Mouse (Mus musculus) cerebellum, postnatal 25 days (tissue): ENCODE results near the gene Ephx4.

ENCODE experiments used
- DNase-seq, 2 experiments: peaks; one replicate each; pipeline ENCODE4 v3.0.0; 2021; ENCODE audit warnings: mixed read lengths in 2 of 2

Gene Ephx4

DNA sequence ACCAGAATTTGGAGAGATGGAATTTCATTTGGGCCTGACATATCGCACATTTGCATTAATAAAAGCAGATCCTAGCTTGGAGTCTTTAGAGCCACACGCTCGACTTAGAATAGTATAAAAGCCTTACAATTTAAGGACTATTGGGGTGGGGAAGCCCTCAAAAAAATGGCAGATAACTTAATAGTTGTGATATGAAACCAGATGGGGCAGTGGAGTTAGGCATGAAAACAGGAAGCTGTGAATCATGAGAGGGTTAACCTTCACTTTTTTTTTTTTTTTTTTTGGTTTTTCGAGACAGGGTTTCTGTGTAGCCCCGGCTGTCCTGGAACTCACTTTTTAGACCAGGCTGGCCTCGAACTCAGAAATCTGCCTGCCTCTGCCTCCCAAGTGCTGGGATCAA is 33.6 kb downstream of the Ephx4 start:
- DNase-seq, result no peak

DNA sequence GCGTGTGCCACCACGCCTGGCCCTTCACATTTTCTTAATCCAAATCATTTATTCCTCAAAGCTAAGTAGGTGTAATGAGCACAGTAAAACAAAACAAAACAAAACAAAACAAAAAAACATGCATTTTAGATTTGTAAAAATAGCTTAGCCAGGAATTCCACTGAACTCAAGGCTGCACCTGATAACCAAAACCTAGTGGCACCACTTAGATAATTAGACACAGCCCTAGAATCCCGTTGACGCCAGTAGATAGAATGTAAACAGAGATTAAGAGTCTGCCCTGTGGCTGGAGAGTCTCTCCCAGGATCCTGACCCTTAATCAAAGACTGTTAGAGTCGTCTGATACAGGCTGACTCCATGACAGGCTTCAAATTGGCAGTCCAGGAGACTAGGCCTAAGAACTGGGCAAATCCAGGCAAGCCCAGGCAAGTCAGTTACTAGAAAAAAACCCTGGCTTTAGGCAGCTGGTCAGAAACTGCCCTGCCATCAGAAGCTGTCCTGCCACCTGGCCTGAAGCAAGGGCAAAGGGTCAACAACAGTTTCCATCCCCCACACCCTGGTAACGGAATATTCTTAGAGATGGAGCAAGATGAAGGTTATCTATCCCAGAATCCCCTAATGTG is 34.2 kb downstream of the Ephx4 start:
- DNase-seq, result peak in 1 of 2 experiments; percentile 11

DNA sequence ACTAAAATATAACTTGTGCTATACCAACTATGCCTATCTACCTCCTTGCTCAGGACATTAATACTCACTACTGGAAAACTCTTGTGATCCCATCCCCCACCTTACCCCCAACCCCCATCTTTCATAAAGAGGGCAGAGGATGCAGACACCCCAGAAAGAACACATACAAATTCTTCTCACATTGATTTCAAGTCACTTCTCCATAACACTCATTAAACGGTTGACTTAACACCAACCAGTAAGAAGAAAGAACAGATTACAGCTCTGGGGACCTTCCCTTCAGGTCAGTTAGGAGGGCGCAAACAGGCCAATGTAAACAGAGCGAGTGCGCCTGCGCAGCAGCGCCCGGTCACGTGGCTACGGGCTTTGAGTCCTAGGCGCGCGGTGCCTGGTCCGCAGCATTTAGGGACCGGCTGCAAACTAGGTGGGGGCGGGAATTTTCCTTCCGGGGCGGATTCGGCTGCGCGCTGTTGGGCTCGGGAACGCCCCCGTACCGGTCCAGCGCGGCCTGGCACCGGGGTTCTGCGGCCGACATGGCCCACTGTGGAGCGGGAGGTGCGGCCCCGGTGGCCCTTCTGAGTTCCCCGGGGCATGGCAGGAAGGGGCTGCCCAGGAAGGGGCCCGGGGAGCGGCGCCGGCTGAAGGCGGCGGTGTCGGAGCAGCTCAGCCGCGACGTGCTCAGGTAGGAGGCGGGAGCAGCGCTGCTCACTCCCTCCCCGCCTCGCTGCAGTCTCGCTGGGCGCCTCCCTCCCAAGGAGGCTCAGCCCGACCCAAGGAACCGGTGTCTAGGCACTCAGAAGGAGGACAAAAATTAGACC is 35.1 kb downstream of the Ephx4 start, which contains the start of gene Btbd8:
TSS of gene Btbd8 (plus strand) at position 534 of the 818 bp plus-strand sequence.
- peak; percentile 98 for DNase-seq

DNA sequence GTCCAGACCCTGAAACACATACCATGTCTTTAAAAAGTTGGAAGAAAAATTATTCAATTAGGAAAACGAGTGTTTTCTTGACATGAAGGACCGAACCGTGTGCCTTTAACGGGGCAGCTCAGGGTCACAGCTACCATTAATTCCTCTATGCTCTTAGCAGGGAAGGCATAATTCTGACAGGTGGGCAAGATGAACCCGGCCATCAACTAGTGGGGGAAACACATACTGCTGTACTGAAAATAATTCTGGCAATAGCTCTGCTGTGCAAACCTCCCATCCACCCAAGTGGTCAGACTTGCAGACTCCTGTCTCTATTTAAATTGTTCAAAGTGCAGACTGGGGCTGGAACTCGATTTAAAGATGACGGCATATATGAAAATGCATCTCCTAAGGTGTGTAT is 35.8 kb downstream of the Ephx4 start:
- no peak for DNase-seq

DNA sequence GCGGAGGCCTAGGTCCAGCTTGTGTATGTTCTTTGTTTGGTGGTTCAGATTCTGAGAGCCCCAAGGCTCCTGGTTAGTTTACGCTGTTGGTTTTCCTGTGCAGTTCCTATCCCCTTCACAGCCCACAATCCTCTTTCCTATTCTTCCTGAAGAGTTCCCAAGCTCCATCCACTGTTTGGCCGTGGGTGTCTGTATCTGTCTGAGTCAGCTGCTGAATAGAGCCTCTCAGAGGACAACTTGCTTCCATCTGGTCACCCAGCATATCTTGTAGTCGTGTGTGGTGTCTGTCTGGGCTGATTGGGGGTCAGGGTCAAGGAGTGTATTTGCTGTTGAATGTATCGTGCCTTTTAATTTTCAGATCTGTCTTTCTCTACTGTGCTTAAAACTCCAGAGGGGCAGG is 39.3 kb downstream of the Ephx4 start:
- DNase-seq, result no peak

DNA sequence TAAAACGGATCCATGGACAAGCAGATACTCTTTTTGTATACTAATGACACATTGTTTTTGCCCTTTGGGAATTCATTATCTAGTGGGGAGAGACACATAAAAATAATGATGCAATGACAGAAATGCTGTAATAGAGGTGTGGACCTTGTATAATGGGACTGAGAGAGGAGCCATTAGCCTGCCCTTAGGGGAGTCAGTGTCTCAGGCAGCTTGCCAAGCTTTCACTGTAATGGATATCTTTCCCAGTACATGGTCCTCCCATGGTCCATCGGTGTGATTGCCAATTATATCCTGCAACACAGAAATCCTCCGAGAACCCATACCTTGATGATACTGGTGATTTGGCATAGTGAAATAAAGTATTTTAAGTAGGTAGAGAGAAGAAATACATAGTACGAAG is 41.7 kb downstream of the Ephx4 start:
- DNase-seq, result no peak

DNA sequence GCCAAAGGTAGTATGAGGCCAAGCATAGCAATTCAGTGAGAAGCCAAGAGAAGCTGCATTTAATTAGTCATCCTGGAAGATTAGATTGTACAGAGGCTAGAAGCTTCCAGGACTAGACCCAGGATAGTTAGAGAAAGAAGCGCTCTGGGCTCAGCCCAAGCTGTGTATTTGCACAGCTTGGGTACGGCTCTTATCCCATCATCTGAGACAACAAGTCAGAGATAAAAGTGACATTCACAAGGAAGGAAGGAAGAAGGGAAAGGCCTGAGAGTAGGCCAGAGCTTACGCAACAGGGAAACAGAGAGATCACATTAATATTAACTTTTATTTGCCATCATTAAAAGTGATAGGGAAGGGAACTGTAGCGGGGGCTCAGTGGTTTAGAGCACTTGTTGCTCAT is 45.4 kb downstream of the Ephx4 start:
- no peak for DNase-seq

DNA sequence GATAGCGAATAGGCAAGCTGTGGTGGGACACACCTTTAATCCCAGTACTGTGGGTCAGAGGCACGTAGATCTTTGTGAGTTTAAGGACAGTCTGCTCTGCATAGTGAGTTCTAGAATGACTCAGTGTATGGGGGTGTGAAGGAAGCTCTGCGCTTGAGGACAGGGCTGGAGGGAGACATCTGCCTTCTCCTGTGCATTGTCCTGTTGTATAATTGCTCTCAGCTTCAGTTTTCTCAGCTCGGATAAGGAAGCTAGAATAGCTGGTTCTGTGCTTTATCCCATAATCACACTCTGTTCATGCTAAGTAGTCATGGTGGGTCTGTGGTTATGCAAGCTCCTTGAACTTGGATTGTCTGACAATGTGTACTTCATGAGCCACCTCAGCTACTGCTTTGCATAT is 46.2 kb downstream of the Ephx4 start:
- no peak for DNase-seq

DNA sequence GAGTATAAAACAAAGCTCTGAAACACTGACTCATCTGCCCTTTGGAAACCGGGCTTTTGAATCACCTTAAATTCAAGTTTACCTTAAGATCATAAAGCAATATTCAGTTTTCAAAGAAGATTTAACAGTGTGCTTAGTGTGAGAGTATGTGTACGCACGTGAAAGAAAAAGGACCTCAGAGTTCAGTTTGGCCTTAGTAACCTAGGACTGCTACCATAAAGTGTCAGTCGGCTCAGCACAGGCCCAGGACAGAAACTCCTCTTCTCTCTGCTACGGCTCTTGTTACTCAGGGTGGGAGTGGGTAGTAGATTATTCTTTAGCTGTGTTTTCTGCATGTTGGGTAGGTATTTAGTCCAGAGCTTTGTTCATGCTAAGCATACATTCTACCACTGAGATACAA is 47.1 kb downstream of the Ephx4 start:
- no peak for DNase-seq

DNA sequence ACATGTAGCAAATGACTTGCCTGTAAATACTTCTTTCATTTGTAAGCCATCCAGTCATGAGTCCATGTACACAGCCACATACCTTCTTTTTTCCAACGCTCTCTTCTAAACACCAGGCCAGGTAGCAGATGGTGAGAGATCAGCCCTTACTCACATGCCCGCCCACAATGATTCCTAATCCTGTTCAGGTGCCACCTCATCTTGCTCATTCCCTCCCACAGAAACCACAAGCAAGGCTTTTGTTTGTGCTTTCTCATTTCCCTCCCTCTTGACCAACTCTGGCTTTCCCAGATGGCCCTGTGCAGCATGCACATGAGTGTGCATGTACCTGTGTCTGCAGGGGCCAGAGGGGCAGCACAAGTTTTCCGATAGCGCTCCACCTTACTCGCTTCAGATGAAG is 47.8 kb downstream of the Ephx4 start:
- DNase-seq, result no peak

DNA sequence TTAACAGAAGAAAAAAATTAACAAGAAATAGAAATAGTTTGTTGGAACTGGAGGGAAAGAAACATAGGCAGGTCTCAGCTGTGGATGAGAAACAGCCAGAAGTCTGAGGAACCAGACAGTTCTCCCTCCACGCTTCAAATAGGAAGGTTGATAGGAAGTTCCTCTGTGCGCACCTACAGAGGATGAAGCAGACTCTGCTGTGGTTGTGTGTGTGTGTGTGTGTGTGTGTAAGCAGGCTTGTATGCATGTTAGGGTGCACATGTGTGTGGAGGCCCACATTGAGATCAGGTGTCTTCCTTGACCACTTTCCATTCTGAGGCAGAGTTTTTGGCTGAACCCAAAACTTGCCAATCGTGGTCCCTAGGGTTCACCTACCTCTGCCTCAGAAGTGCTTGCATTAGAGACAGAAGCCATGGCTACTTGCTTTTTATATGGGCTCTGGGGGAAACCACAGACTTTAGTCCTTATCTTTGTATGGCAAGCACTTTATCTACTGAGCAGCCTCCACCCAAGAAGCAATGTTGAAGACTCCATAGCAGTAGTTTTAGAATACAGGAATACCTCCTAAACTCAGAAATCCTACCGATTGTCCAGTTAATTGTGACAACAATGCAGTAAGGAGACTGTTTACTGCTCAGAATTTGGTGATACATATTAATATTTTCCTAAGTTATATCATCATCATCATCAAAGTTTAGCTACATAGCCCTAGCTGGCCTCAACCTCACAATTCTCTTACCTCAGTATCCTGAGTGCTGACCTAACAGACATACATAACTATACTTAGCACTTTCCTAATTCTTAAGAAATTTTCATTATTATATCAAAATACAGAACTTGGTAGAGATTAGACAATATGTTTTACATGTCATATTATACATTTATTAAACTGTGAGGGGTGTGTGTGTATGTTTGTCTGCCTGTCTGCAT is 59.9 kb downstream of the Ephx4 start:
- DNase-seq, result no peak

DNA sequence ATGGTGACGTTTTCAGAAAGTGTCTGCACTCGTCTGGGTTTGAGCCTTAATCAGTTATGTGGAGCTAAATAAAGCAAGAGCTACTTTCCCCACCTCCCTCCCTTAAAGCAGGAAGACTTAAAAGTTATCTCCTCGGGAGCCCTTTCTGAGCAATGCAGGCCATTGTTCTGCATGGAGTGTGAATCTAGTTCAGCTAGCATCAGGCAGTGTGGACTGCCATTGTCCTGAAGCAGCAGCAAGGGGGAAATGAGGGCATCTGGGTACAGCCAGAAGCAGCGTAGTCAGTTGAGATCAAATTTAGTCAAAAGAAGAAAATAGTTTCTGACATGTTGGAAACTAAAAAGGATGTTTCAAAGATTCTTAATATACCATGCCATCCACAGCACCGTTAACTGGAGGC is 64.0 kb downstream of the Ephx4 start:
- no peak for DNase-seq

DNA sequence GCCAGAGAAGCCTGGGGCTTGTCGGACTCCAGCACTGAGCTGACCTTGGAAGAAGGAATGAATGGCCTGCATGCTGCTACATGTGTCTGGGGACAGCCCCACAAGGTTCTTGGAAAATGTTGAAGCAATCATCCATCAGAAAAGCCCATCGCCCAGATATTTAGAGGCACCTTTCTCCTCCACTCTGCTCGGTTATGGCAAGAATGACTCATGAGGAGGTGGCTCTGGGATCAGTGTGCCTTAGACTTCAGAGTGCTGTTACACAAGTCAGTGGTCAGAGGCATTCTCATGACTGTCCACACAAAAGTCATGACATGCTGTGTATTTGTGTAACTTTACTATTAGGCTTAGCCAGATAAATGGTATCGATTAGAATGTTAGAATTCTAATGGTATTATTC is 64.6 kb downstream of the Ephx4 start:
- no peak for DNase-seq

DNA sequence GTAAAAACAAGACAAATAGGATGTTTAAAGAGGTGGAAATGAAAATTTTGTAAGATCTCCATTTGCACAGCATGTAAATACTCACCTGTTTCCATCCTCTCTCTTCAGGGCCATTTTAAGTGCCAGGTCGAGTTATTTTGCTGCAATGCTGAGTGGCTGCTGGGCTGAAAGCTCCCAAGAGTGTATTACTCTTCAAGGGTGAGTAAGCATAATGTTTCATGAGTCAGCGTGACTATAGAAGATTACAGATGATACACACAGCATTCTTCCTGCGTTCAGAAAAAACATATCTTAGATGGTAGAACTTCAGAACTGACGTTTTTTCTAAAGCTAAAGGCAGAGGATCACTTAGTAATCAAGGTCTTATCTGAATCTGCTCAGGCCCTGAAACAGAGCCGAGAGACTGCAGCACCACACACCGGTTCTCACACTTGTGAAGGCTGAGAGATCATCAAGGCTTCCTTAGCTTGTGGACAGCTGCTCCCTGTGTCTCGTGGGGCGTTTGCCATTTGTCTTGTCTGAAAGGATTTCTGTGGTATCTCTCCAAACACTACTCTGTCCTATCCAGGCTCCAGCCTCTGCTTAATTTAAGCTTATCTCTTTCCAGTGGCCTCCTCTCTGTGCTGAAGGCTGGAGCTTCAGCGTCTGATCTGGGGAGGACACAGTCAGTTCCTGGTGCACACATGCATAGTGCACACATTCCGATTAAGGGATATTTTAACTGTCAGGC is 68.2 kb downstream of the Ephx4 start:
- DNase-seq, result no peak
